Mouse (Mus musculus): ENCODE data around the gene Apol7e.
"Not testable (repeated sequence)": the region's sequence is repeated elsewhere in the genome, so short reads cannot be mapped to it uniquely, and the experiment has no call there.

DNA sequence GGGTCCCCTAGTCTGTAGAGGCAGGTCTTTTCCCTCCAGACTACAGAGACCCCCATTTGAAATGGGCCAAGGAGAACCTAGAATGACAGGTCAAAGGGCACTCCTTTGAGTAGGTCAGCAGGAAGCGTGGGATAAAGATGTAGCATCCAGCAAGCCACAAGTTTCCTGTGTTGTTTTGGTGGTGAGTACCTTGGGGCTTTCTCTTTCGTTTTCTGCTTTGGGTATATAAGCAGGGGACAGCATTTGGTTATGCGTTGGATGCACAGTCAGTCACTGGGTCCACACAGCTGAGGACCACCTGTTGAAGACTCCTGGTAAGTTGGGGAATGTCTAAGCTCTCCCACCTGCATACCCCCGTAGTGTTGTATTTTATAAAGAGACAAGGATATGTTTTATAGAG lies at the start of gene Apol7e:
- TF ChIP-seq CTCF (IDR thresholded peaks at IDR 0.05; ENCODE audit: control insufficient read depth, insufficient read depth, insufficient read length); FOSL1 (IDR thresholded peaks at IDR 0.05; ENCODE audit: insufficient read depth, low read length, poor library complexity, severe bottlenecking); USF1 (IDR thresholded peaks at IDR 0.05; ENCODE audit: low read depth): not testable (repeated sequence)

Data from C2C12 (cell line).